9 mouse cellular contexts compared by ENCODE assay signal in genomic region chr14:26531410-26532313, GRCm38 (mm10). TPM values are rescaled to one million over a fixed set of nuclear protein-coding genes. Genes with fewer than 3 reads are reported as not detected.
DNase-seq lines count a peak whose midpoint lies in the region; ATAC-seq and TF ChIP-seq lines count a peak whose summit lies in the region.
"Had no signal": no experiment of that assay in that cellular context is flagged by ENCODE, and none has a peak within 500 bp of the region (broad histone marks: within the 10 kb centered on the region; RNA-seq: fewer than 3 reads in every experiment).

No protein-coding gene starts in this region.

- H3K4me3 ChIP-seq in heart, embryonic 11.5 days (ENCODE audit: low read depth, low read length), result no peak overlapping the region
- H3K4me3 ChIP-seq in embryonic facial prominence, embryonic 12.5 days, result no peak overlapping the region
- H3K4me3 ChIP-seq in intestine, postnatal 0 days (ENCODE audit: low read depth, low read length), result no peak overlapping the region

- H3K27ac ChIP-seq in heart, embryonic 11.5 days (ENCODE audit: low read depth, low read length), result no peak overlapping the region
- H3K27ac ChIP-seq in embryonic facial prominence, embryonic 12.5 days, result no peak overlapping the region
- no peak overlapping the region for H3K27ac ChIP-seq in intestine, postnatal 0 days (ENCODE audit: low read depth, low read length)

- no peak for ATAC-seq in heart, embryonic 11.5 days (replicated peaks; ENCODE audit: insufficient number of reproducible peaks, low FRiP score, low TSS enrichment)
- no peak for ATAC-seq in embryonic facial prominence, embryonic 12.5 days (ENCODE audit: insufficient number of reproducible peaks, insufficient read depth, low FRiP score, low TSS enrichment)
- ATAC-seq in intestine, postnatal 0 days, result no peak

- DNase-seq in heart, adult 18-20 months, result no peak
- peak; percentile 18 for DNase-seq in 3T3-L1 (ENCODE audit: low read depth, low spot score)
- no peak for DNase-seq in adrenal gland, postnatal 36 days
- DNase-seq in thymus, postnatal 25 days, result no peak
- no peak for DNase-seq in gastrocnemius, postnatal 25 days
- DNase-seq: left cerebral cortex, postnatal 4 days had no signal

- H3K9ac ChIP-seq in heart, embryonic 11.5 days (ENCODE audit: low read depth, low read length), result no peak overlapping the region
- H3K9ac ChIP-seq in embryonic facial prominence, embryonic 12.5 days, result no peak overlapping the region
- H3K9ac ChIP-seq in intestine, postnatal 0 days (ENCODE audit: low read depth, low read length), result no peak overlapping the region

- H3K9me3 ChIP-seq in heart, embryonic 11.5 days (replicated peaks; ENCODE audit: control insufficient read depth, low read length), result no peaks in the 10 kb centered on the region
- no peaks in the 10 kb centered on the region for H3K9me3 ChIP-seq in embryonic facial prominence, embryonic 12.5 days
- no peaks in the 10 kb centered on the region for H3K9me3 ChIP-seq in intestine, postnatal 0 days (ENCODE audit: control insufficient read depth)

- no peak for TF ChIP-seq CTCF in intestine, postnatal 0 days (IDR thresholded peaks at IDR 0.05; ENCODE audit: low read depth)

- 0 out of 2 replicates have a peak overlapping the region, but pooled peaks have one; percentile 2 for H3K4me2 ChIP-seq in heart, embryonic 11.5 days
- H3K4me2 ChIP-seq in embryonic facial prominence, embryonic 12.5 days (replicated peaks), result peak overlapping the region; percentile 26
- peak overlapping the region; percentile 91 for H3K4me2 ChIP-seq in intestine, postnatal 0 days (replicated peaks; ENCODE audit: low read depth)

- no peaks in the 10 kb centered on the region for H3K27me3 ChIP-seq in heart, embryonic 11.5 days (ENCODE audit: control insufficient read depth, insufficient read depth, low read length)
- no peaks in the 10 kb centered on the region for H3K27me3 ChIP-seq in embryonic facial prominence, embryonic 12.5 days
- no peaks in the 10 kb centered on the region for H3K27me3 ChIP-seq in intestine, postnatal 0 days (replicated peaks; ENCODE audit: control insufficient read depth, insufficient read depth, low read length)

- peaks cover 12% of the 10 kb centered on the region for H3K4me1 ChIP-seq in heart, embryonic 11.5 days (ENCODE audit: control insufficient read depth, insufficient read depth, low read length)
- H3K4me1 ChIP-seq in embryonic facial prominence, embryonic 12.5 days, result peaks cover 33% of the 10 kb centered on the region
- no peaks in the 10 kb centered on the region for H3K4me1 ChIP-seq in intestine, postnatal 0 days (replicated peaks; ENCODE audit: control insufficient read depth, insufficient read depth, low read length)

- no peaks in the 10 kb centered on the region for H3K36me3 ChIP-seq in heart, embryonic 11.5 days (ENCODE audit: control insufficient read depth, insufficient read depth, low read length)
- 0 out of 2 replicates have a peak, but pooled peaks cover 2% of the 10 kb centered on the region for H3K36me3 ChIP-seq in embryonic facial prominence, embryonic 12.5 days
- no peaks in the 10 kb centered on the region for H3K36me3 ChIP-seq in intestine, postnatal 0 days (ENCODE audit: control insufficient read depth, insufficient read depth)

- WGBS in heart, embryonic 11.5 days (ENCODE audit: insufficient replicate concordance), result 74% methylated on average over 10 of the region's 10 CpGs
- 76% methylated on average over 10 of the region's 10 CpGs for WGBS in embryonic facial prominence, embryonic 12.5 days
- WGBS in intestine, postnatal 0 days, result 67% methylated on average over 10 of the region's 10 CpGs

RNA-seq across cellular contexts. Expression of gene Slmap, which starts 3.1 kb away (rescaled TPM):
- polyA plus RNA-seq in heart, embryonic 11.5 days (2014; fragmentation: Nextera tagmentation; extraction: Ambion mirVana), result 76.2 and 91.2 TPM in 2 replicates
- total RNA-seq in heart, adult 18-20 months (2021), result 100 to 1,000 TPM; 233 to 263 TPM
- polyA plus RNA-seq in embryonic facial prominence, embryonic 12.5 days (2016; fragmentation: Nextera tagmentation; extraction: Ambion mirVana), result 23.4 and 26.9 TPM in 2 replicates
- polyA plus RNA-seq in intestine, postnatal 0 days (2015; fragmentation: Nextera tagmentation; extraction: Ambion mirVana), result 62.6 and 63.5 TPM in 2 replicates
- 10 to 100 TPM; 76.2 to 84.7 TPM for total RNA-seq in adrenal gland, postnatal 36 days (2021)
- 10 to 100 TPM; 72.0 to 92.7 TPM for total RNA-seq in gastrocnemius, postnatal 25 days (2021)

RNA-seq across cellular contexts. Expression of gene Dennd6a, which starts 42.0 kb away (rescaled TPM):
- polyA plus RNA-seq in heart, embryonic 11.5 days (2014; fragmentation: Nextera tagmentation; extraction: Ambion mirVana), result 28.1 and 29.8 TPM in 2 replicates
- total RNA-seq in heart, adult 18-20 months (2021), result 10 to 100 TPM; 12.4 to 12.9 TPM
- 36.7 and 38.2 TPM in 2 replicates for polyA plus RNA-seq in embryonic facial prominence, embryonic 12.5 days (2016; fragmentation: Nextera tagmentation; extraction: Ambion mirVana)
- polyA plus RNA-seq in intestine, postnatal 0 days (2015; fragmentation: Nextera tagmentation; extraction: Ambion mirVana), result 31.6 and 33.5 TPM in 2 replicates
- total RNA-seq in adrenal gland, postnatal 36 days (2021), result 10 to 100 TPM; 31.2 to 39.6 TPM
- 1 to 10 TPM; 8.0 to 8.2 TPM for total RNA-seq in gastrocnemius, postnatal 25 days (2021)

Comparison
In these comparisons a context has a peak if more than half of its experiments do, and no peak if none do; other contexts are left out.
1. H3K4me2 ChIP-seq: peak in every context shown above with its lines; median percentile 91 in intestine, postnatal 0 days; 26 in embryonic facial prominence, embryonic 12.5 days; 2 in heart, embryonic 11.5 days.